Mouse (Mus musculus) liver, embryonic 12.5 days (tissue): ENCODE measurements around the gene Ufsp2. TPM values are rescaled to one million over a fixed set of nuclear protein-coding genes. Genes with fewer than 3 reads are reported as not detected.

Source experiments
- ATAC-seq: fragments of 200-750 bp; cut with Nextera tagmentation; 2 replicates; pipeline ENCODE4 v1.8.0; 2017; ENCODE audit warnings: moderate number of reproducible peaks, mild to moderate bottlenecking, moderate library complexity
- H3K27ac ChIP-seq: fragments of 300-500 bp; sonication (generic); 2 replicates; pipeline ENCODE4 v1.5.1; 2016; ENCODE audit warnings: mild to moderate bottlenecking
- H3K27me3 ChIP-seq: fragments of 300-500 bp; sonication (generic); replicated peaks from 2 replicates; pipeline ENCODE4 v1.6.1; 2016; ENCODE audit warnings: mild to moderate bottlenecking, moderate library complexity
- H3K36me3 ChIP-seq: fragments of 300-500 bp; sonication (generic); 2 replicates; pipeline ENCODE4 v1.6.1; 2016; ENCODE audit warnings: mild to moderate bottlenecking, moderate library complexity
- H3K4me1 ChIP-seq: fragments of 300-500 bp; sonication (generic); 2 replicates; pipeline ENCODE4 v1.6.1; 2016
- H3K4me2 ChIP-seq: fragments of 300-500 bp; sonication (generic); 2 replicates; pipeline ENCODE4 v1.6.1; 2016; ENCODE audit warnings: mild to moderate bottlenecking, moderate library complexity
- H3K4me3 ChIP-seq: fragments of 300-500 bp; sonication (generic); 2 replicates; pipeline ENCODE4 v1.5.1; 2016; ENCODE audit warnings: mild to moderate bottlenecking, moderate library complexity
- H3K9ac ChIP-seq: fragments of 300-500 bp; sonication (generic); 2 replicates; pipeline ENCODE4 v1.6.1; 2016; ENCODE audit warnings: mild to moderate bottlenecking, moderate library complexity
- H3K9me3 ChIP-seq: fragments of 300-500 bp; sonication (generic); replicated peaks from 2 replicates; pipeline ENCODE4 v1.6.1; 2016; ENCODE audit warnings: mild to moderate bottlenecking, moderate library complexity
- WGBS: fragments of 180-500 bp; shearing (Covaris S2); methylation state at CpG from one replicate; pipeline ENCODE4 v1.1.7; 2016; ENCODE audit not compliant: insufficient replicate concordance; 5-methylcytosine and 5-hydroxymethylcytosine counted together
- polyA plus RNA-seq: library from polyadenylated mRNA; unstranded; fragments of >200 nt; fragmentation: Nextera tagmentation; extraction: Ambion mirVana; gene quantifications from 2 replicates; pipeline ENCODE4 v1.2.1, GENCODE M21; 2016

The Ufsp2 gene
- polyA plus RNA-seq: 38.3 and 45.4 TPM in 2 replicates

GRCm38 (mm10) chr8:45975126-45975836 lies at the start of gene Ufsp2, which contains the start of gene 1700029J07Rik:
Ufsp2 (plus strand) TSS chr8:45975528.
1700029J07Rik (minus strand) TSS chr8:45975252.
- H3K9ac ChIP-seq: peak within 1 kb of the TSS; percentile 70
- ATAC-seq: peak; percentile 96
- under 1% methylated on average over 57 of the region's 57 CpGs for WGBS
- peaks cover 34% of the 10 kb centered on the region for H3K36me3 ChIP-seq
- H3K27me3 ChIP-seq: no peaks in the 10 kb centered on the region
- H3K4me1 ChIP-seq: peaks cover 17% of the 10 kb centered on the region
- peaks cover 5% of the 10 kb centered on the region; the same call in 1 of the 2 replicates for H3K9me3 ChIP-seq
- H3K27ac ChIP-seq: peak within 1 kb of the TSS; percentile 66
- peak within 1 kb of the TSS; percentile 74 for H3K4me2 ChIP-seq
- peak within 1 kb of the TSS; percentile 70 for H3K4me3 ChIP-seq

- Histone ChIP-seq H3K27me3 (0 out of 2 replicates have a peak, but pooled peaks cover 4% of the 10 kb centered on the region), H3K4me2 (peak within 1 kb of the TSS; percentile 4; the same call in 1 of the 2 replicates), H3K36me3 (no peaks in the 10 kb centered on the region), H3K4me1 (no peaks in the 10 kb centered on the region), H3K9ac (no peak within 1 kb of the TSS), H3K27ac (no peak within 1 kb of the TSS), H3K4me3 (no peak within 1 kb of the TSS), H3K9me3 (no peaks in the 10 kb centered on the region)
- 8% methylated on average over 23 of the region's 23 CpGs for WGBS
- peak; percentile 52; the same call in 1 of the 2 replicates for ATAC-seq
Measured at GRCm38 (mm10) chr8:45934582-45935014, 40.7 kb upstream of the Ufsp2 start, which contains the start of gene Ccdc110. Ccdc110 (plus strand) TSS chr8:45934619.

- H3K9me3 ChIP-seq: no peaks in the 10 kb centered on the region
- H3K4me1 ChIP-seq: no peaks in the 10 kb centered on the region
- H3K9ac ChIP-seq: no peak overlapping the region
- no peak for ATAC-seq
- WGBS: 66% methylated on average over 9 of the region's 9 CpGs
- H3K4me3 ChIP-seq: no peak overlapping the region
- no peak overlapping the region for H3K27ac ChIP-seq
- no peaks in the 10 kb centered on the region for H3K36me3 ChIP-seq
- H3K27me3 ChIP-seq: 0 out of 2 replicates have a peak, but pooled peaks cover 4% of the 10 kb centered on the region
- no peak overlapping the region for H3K4me2 ChIP-seq
Measured at GRCm38 (mm10) chr8:45936986-45937385, 38.3 kb upstream of the Ufsp2 start.

- Histone ChIP-seq H3K4me2 (no peak overlapping the region), H3K4me3 (no peak overlapping the region), H3K9me3 (no peaks in the 10 kb centered on the region), H3K36me3 (no peaks in the 10 kb centered on the region), H3K27ac (no peak overlapping the region), H3K27me3 (no peaks in the 10 kb centered on the region), H3K4me1 (no peaks in the 10 kb centered on the region), H3K9ac (no peak overlapping the region)
- no peak for ATAC-seq
- 73% methylated on average over 4 of the region's 4 CpGs for WGBS
Measured at GRCm38 (mm10) chr8:45946283-45946682, 29.0 kb upstream of the Ufsp2 start.

GRCm38 (mm10) chr8:45950622-45951021 lies 24.7 kb upstream of the Ufsp2 start:
- 46% methylated on average over 2 of the region's 2 CpGs for WGBS
- H3K27ac ChIP-seq: no peak overlapping the region
- ATAC-seq: no peak
- H3K4me2 ChIP-seq: no peak overlapping the region
- H3K9ac ChIP-seq: no peak overlapping the region
- no peaks in the 10 kb centered on the region for H3K4me1 ChIP-seq
- no peaks in the 10 kb centered on the region for H3K9me3 ChIP-seq
- no peak overlapping the region for H3K4me3 ChIP-seq
- H3K36me3 ChIP-seq: no peaks in the 10 kb centered on the region
- no peaks in the 10 kb centered on the region for H3K27me3 ChIP-seq

- Histone ChIP-seq H3K36me3 (peaks cover 6% of the 10 kb centered on the region), H3K4me2 (no peak overlapping the region), H3K4me3 (no peak overlapping the region), H3K9me3 (peaks cover 5% of the 10 kb centered on the region; the same call in 1 of the 2 replicates), H3K27ac (no peak overlapping the region), H3K9ac (no peak overlapping the region), H3K27me3 (no peaks in the 10 kb centered on the region), H3K4me1 (peaks cover 10% of the 10 kb centered on the region)
- WGBS: 87% methylated on average over 12 of the region's 12 CpGs
- ATAC-seq: no peak
Measured at GRCm38 (mm10) chr8:45970894-45971293, 4.4 kb upstream of the Ufsp2 start.

GRCm38 (mm10) chr8:45973988-45974505 lies 1.3 kb upstream of the Ufsp2 start:
- peaks cover 17% of the 10 kb centered on the region for H3K4me1 ChIP-seq
- H3K27me3 ChIP-seq: no peaks in the 10 kb centered on the region
- peak overlapping the region; percentile 70; the same call in 1 of the 2 replicates for H3K9ac ChIP-seq
- WGBS: 67% methylated on average over 8 of the region's 8 CpGs
- H3K4me3 ChIP-seq: no peak overlapping the region
- H3K27ac ChIP-seq: 0 out of 2 replicates have a peak overlapping the region, but pooled peaks have one; percentile 61
- H3K9me3 ChIP-seq: peaks cover 5% of the 10 kb centered on the region; the same call in 1 of the 2 replicates
- peak overlapping the region; percentile 74 for H3K4me2 ChIP-seq
- ATAC-seq: no peak
- peaks cover 24% of the 10 kb centered on the region for H3K36me3 ChIP-seq

GRCm38 (mm10) chr8:45975837-45976468 lies 625 bp downstream of the Ufsp2 start:
- 36% methylated on average over 11 of the region's 11 CpGs for WGBS
- Histone ChIP-seq H3K27me3 (no peaks in the 10 kb centered on the region), H3K9me3 (peaks cover under 1% of the 10 kb centered on the region; the same call in 1 of the 2 replicates), H3K27ac (peak overlapping the region; percentile 66; the same call in 1 of the 2 replicates), H3K4me2 (peak overlapping the region; percentile 74), H3K4me3 (peak overlapping the region; percentile 70), H3K4me1 (peaks cover 17% of the 10 kb centered on the region), H3K9ac (peak overlapping the region; percentile 69), H3K36me3 (peaks cover 35% of the 10 kb centered on the region)
- ATAC-seq: peak; percentile 42

GRCm38 (mm10) chr8:45986665-45987064 lies 11.3 kb downstream of the Ufsp2 start:
- Histone ChIP-seq H3K4me2 (no peak overlapping the region), H3K4me3 (no peak overlapping the region), H3K9me3 (no peaks in the 10 kb centered on the region), H3K36me3 (peaks cover 79% of the 10 kb centered on the region), H3K9ac (no peak overlapping the region), H3K27me3 (no peaks in the 10 kb centered on the region), H3K27ac (no peak overlapping the region), H3K4me1 (peaks cover 7% of the 10 kb centered on the region; the same call in 1 of the 2 replicates)
- 78% methylated on average over 3 of the region's 3 CpGs for WGBS
- ATAC-seq: no peak

- Histone ChIP-seq H3K4me1 (peaks cover 7% of the 10 kb centered on the region; the same call in 1 of the 2 replicates), H3K27ac (no peak overlapping the region), H3K36me3 (peaks cover 70% of the 10 kb centered on the region), H3K9ac (0 out of 2 replicates have a peak overlapping the region, but pooled peaks have one; percentile 29), H3K4me2 (no peak overlapping the region), H3K9me3 (no peaks in the 10 kb centered on the region), H3K4me3 (no peak overlapping the region), H3K27me3 (no peaks in the 10 kb centered on the region)
- 26% methylated on average over 2 of the region's 2 CpGs for WGBS
- ATAC-seq: peak; percentile 70
Measured at GRCm38 (mm10) chr8:45988189-45988588, 12.9 kb downstream of the Ufsp2 start.

- no peak for ATAC-seq
- H3K4me1 ChIP-seq: peaks cover 7% of the 10 kb centered on the region; the same call in 1 of the 2 replicates
- H3K4me3 ChIP-seq: no peak overlapping the region
- H3K4me2 ChIP-seq: no peak overlapping the region
- H3K27me3 ChIP-seq: no peaks in the 10 kb centered on the region
- WGBS: 64% methylated on average over 4 of the region's 4 CpGs
- H3K27ac ChIP-seq: no peak overlapping the region
- H3K9ac ChIP-seq: no peak overlapping the region
- peaks cover 66% of the 10 kb centered on the region for H3K36me3 ChIP-seq
- H3K9me3 ChIP-seq: no peaks in the 10 kb centered on the region
Measured at GRCm38 (mm10) chr8:45990631-45991310, 15.4 kb downstream of the Ufsp2 start.
